Mouse (Mus musculus): ENCODE data around the gene Rab3il1.

Gene Rab3il1

GRCm38 (mm10) chr19:10060783-10061590, 59.5 kb downstream of the Rab3il1 start:
- DNase-seq (ENCODE audit: low read depth, low spot score), result no peak

GRCm38 (mm10) chr19:10061624-10062023, 60.2 kb downstream of the Rab3il1 start:
- DNase-seq (ENCODE audit: low read depth, low spot score), result no peak

- DNase-seq (ENCODE audit: low read depth, low spot score), result no peak
Observed at GRCm38 (mm10) chr19:10062292-10062691, 60.8 kb downstream of the Rab3il1 start.

- no peak for DNase-seq (ENCODE audit: low read depth, low spot score)
Observed at GRCm38 (mm10) chr19:10062862-10063261, 61.4 kb downstream of the Rab3il1 start.

- no peak for DNase-seq (ENCODE audit: low read depth, low spot score)
Observed at GRCm38 (mm10) chr19:10064173-10065012, 62.9 kb downstream of the Rab3il1 start.

GRCm38 (mm10) chr19:10065465-10066188, 64.2 kb downstream of the Rab3il1 start:
- no peak for DNase-seq (ENCODE audit: low read depth, low spot score)

GRCm38 (mm10) chr19:10066189-10066500, 64.7 kb downstream of the Rab3il1 start:
- DNase-seq (ENCODE audit: low read depth, low spot score), result no peak

GRCm38 (mm10) chr19:10066502-10066901, 65.0 kb downstream of the Rab3il1 start:
- DNase-seq (ENCODE audit: low read depth, low spot score), result no peak

- no peak for DNase-seq (ENCODE audit: low read depth, low spot score)
Observed at GRCm38 (mm10) chr19:10067701-10068100, 66.2 kb downstream of the Rab3il1 start.

- no peak for DNase-seq (ENCODE audit: low read depth, low spot score)
Observed at GRCm38 (mm10) chr19:10070186-10070980, 68.9 kb downstream of the Rab3il1 start.

GRCm38 (mm10) chr19:10071166-10071565, 69.7 kb downstream of the Rab3il1 start:
- no peak for DNase-seq (ENCODE audit: low read depth, low spot score)

GRCm38 (mm10) chr19:10071892-10072291, 70.4 kb downstream of the Rab3il1 start:
- DNase-seq (ENCODE audit: low read depth, low spot score), result peak; percentile 66

GRCm38 (mm10) chr19:10073145-10073544, 71.7 kb downstream of the Rab3il1 start:
- no peak for DNase-seq (ENCODE audit: low read depth, low spot score)

- DNase-seq (ENCODE audit: low read depth, low spot score), result no peak
Observed at GRCm38 (mm10) chr19:10078392-10078791, 76.9 kb downstream of the Rab3il1 start.

GRCm38 (mm10) chr19:10080384-10080783, 78.9 kb downstream of the Rab3il1 start:
- no peak for DNase-seq (ENCODE audit: low read depth, low spot score)

GRCm38 (mm10) chr19:10082105-10082504, 80.6 kb downstream of the Rab3il1 start:
- no peak for DNase-seq (ENCODE audit: low read depth, low spot score)

GRCm38 (mm10) chr19:10085454-10085853, 84.0 kb downstream of the Rab3il1 start:
- DNase-seq (ENCODE audit: low read depth, low spot score), result no peak

- no peak for DNase-seq (ENCODE audit: low read depth, low spot score)
Observed at GRCm38 (mm10) chr19:10086976-10087375, 85.5 kb downstream of the Rab3il1 start.

Measured in ZHBTc4 (cell line).